Mouse (Mus musculus): Measurements from ENCODE around the gene Psmd9.

- TF ChIP-seq CTCF (conservative IDR thresholded peaks at IDR 0.05; ENCODE audit: low read length) (no peak), NANOG (IDR thresholded peaks at IDR 0.05; ENCODE audit: borderline replicate concordance, low read length) (no peak)
These were observed 23.5 kb downstream of the Psmd9 start for GRCm38 (mm10) chr5:123192606-123193150.

Measured in E14TG2a.4 (cell line).